Mouse (Mus musculus) heart, postnatal 10 days (tissue): ENCODE results near the gene 1110051M20Rik. TPM values are rescaled to one million over a fixed set of nuclear protein-coding genes. Genes with fewer than 3 reads are reported as not detected.
"Not testable (repeated sequence)": the region's sequence is repeated elsewhere in the genome, so short reads cannot be mapped to it uniquely, and the experiment has no call there.

Experiments used
- DNase-seq, 2 experiments: peaks; one replicate each; pipeline ENCODE4 v3.0.0; 2021
- intact Hi-C: fragments of 180-260 bp; cut with DNase I; formaldehyde crosslinking; loops from one replicate; pipeline ENCODE4 v1.15.1; 2025
- total RNA-seq, 2 experiments: library from RNA; stranded (reverse); gene quantifications; 2 replicates each; pipeline ENCODE4 v1.2.3; 2021

Gene 1110051M20Rik
- 10 to 100 TPM in 1 of 2 experiments, 1 to 10 TPM in 1; 9.5 to 12.9 TPM for total RNA-seq

DNA sequence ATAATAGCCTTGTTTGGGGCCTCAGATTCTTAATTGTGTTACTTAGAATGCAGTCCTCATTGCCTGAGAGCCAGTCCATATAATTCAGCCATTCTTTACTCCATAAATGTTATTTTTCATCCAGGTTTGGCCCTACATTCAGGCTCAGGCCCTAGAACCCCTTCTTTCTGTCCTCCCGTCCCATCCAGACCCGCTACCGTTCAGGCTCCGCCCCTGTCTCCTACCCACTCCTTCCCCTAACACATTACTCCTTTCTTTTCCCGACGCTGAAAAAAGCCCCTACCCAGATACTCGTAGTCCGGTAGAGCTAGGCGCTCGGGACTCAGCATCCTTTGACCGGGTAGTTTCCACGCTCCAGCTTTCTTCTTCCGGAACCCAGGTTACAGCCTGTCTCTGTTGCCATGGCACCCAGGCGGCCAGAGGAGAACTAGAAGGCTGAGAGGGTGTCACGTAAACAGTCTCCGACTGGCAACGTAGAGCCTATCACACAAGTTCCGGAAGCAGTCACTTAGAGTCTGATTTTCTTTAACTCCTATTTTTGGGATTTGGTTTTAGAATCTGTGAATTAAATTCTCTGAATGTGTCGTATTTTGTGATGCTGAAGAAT lies at the start of gene 1110051M20Rik:
TSS of gene 1110051M20Rik (minus strand) at position 419 of the 607 bp plus-strand sequence.
- peak; percentile 90 to 94 for DNase-seq
- intact Hi-C loops, result no loop called here

DNA sequence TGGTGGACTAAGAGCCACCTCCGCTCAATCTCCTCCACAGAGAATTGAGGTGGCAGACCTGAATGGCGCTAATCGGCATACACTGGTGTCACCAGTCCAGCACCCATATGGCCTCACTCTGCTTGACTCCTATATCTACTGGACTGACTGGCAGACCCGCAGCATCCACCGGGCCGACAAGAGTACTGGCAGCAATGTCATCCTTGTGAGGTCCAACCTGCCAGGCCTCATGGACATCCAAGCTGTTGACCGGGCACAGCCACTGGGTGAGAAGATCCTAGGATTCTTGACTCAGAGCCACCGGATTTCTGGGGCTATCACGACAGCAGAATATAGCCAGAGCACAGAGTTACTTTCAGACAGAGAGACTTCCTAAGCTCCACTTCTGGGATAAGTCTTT lies 49.5 kb upstream of the 1110051M20Rik start:
- no peak for DNase-seq
- intact Hi-C loops, result no loop called here

DNA sequence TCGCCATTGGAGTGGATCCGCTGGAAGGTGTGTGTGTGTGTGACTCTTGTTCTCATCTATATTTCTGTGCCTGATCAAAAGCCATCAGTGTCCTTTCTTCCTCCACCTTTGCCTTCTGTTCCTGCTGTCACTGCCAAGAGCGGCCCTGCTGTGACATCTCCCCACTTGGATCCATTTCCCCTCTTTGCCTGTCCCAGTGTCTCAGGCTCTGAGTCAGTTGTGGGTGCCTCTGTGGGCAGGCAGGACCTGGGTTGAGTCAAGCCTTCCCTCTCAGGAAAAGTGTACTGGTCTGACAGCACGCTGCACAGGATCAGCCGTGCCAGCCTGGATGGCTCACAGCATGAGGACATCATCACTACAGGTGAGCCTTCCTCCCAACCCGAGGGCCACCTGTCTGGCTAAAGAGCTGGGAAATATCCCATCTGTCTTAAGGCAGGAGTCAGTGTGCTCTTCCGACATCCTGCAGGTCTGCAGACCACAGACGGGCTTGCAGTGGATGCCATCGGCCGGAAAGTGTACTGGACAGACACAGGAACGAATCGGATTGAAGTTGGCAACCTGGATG lies 47.6 kb upstream of the 1110051M20Rik start:
- intact Hi-C loops, result no loop called here
- no peak for DNase-seq

DNA sequence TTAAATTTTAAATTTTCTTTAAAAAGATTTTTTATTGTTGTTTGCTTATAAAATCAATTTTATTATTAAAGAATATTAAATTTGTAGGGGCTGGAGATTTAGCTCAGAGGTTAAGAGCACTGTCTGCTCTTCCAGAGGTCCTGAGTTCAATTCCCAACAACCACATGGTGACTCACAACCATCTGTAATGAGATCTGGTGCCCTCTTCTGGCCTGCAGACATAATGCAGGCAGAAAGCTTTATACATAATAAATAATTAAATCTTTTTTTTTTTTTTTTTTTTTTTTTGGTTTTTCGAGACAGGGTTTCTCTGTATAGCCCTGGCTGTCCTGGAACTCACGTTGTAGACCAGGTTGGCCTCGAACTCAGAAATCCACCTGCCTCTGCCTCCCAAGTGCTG lies 42.8 kb upstream of the 1110051M20Rik start:
- DNase-seq, result peak in 1 of 2 experiments; percentile 48
- intact Hi-C loops, result not testable (repeated sequence)

DNA sequence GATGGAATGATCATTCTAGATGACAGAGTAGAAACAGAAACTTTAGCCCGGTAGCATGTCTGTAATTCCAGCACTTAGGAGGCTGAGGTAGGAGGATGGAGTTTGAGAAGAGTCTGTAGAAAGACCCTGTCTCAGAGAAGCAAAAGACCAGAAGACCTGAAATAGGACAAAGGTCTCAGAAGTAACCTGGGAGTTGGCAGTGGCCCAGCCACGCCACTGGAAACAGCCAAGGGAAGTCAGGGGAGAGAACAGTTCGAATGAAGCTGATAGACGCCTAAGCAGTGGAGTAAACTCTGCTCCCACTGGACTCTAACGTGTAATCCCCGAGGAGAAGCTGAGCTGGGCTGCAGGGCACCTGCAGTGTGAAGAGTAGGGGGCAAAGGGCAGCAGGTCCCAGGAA lies 40.8 kb upstream of the 1110051M20Rik start:
- no peak for DNase-seq
- intact Hi-C loops, result no loop called here

DNA sequence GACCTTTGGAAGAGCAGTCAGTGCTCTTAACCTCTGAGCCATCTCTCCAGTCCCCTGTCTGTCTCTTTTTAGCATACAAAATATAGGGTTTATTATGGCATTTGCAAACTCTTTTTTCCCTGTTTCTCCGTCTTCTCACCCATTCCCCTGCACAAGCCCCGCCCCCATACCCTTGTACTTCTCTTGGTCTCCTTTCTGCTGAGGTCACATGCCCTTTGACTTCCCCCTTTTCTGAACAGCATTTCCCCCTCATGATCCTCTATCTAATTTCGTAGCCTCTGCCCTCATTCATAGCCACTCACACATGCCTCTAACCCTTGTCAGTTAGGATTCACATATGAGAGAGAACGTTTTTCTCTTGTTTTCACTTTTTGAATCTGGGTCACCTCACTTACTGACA lies 40.2 kb upstream of the 1110051M20Rik start:
- intact Hi-C loops, result no loop called here

DNA sequence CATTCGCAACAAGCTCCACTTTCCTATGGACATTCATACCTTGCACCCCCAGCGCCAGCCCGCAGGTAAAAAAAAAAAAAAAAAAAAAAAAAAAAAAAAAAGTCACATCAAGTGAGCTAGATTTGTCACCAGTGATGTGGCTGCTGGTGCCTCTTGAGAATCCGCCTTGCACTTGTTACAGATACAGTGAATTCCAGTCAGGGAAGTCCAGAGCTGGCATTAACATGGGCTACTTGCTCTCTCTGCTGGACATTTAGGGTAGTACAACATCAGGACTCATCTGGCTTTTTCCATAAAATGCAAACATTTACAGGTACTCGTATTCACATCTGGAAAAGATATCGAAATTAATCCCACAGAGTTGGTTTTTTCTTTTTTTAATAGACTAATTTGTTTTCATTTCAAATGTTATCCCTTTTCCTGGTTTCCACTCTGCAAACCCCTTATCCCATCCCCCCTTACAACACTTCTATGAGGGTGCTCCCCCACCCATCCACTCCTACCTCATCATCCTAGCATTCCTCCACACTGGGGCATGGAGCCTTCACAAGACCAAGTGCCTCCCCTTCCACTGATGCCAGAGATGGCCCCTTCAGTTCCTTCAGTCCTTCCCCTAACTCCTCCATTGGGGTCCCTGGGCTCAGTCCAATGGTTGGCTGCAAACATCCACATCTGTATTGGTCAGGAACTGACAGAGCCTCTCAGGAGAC lies 36.5 kb upstream of the 1110051M20Rik start:
- intact Hi-C loops, result loop anchor here (1.0 to 2.0 kb wide), 2 partner anchors 22 to 195 kb away; no protein-coding TSS in a partner anchor
- DNase-seq, result peak; percentile 80 to 84

More for the DNA sequence above, 40.2 kb upstream of the 1110051M20Rik start:
- DNase-seq, result no peak

DNA sequence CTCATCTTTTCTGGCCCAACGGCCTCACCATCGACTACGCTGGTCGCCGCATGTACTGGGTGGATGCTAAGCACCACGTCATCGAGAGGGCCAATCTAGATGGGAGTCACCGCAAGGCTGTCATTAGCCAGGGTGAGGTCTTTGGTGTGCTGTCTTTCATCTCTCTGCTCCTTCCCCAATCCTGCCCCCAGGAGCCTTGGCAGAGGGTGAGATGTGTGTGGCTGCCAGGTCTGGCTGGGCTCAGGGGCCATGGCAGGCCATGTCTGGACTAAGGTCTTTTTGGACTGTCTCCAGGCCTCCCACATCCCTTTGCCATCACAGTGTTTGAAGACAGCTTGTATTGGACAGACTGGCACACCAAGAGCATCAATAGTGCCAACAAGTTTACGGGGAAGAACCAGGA lies 35.9 kb upstream of the 1110051M20Rik start:
- no peak for DNase-seq
- intact Hi-C loops, result loop anchor here (2.0 kb wide), 1 partner anchor 22 kb away; no protein-coding TSS in a partner anchor

DNA sequence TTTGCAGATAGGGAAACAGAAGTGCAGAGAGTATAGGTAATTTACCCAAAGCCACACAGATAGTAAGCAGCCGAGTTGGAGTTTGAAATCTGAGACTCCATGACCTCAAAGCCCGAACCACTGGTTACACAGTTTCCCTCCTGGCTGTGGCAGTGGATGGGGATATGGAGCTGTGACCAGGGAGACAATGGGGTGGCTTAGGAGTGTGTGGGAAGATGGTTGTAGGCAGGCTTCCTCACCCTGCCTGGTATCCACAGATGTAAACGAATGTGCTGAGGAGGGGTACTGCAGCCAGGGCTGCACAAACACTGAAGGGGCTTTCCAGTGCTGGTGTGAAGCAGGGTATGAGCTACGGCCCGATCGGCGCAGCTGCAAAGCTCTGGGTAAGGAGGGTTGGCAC lies 32.3 kb upstream of the 1110051M20Rik start:
- DNase-seq, result no peak
- intact Hi-C loops, result loop anchor here (5.0 kb wide), 1 partner anchor 365 kb away; no protein-coding TSS in a partner anchor

DNA sequence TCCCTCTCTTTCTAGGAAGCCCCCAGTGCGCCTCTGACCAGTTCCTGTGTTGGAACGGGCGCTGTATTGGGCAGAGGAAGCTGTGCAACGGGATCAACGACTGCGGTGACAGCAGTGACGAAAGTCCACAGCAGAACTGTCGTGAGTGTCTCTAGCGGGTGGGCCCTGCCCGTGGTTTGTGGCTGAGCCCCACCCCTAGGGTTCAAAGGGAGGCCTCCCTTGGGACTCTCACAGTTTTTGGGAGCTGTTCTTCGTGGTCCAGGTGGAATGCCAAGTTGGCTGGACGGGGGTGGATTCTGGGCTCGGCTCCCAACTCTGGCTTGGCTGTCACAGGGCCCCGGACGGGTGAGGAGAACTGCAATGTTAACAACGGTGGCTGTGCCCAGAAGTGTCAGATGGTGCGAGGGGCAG lies 31.8 kb upstream of the 1110051M20Rik start:
- DNase-seq, result peak; percentile 85 to 87
- intact Hi-C loops, result loop anchor here (5.0 kb wide), 1 partner anchor 364 kb away; no protein-coding TSS in a partner anchor

DNA sequence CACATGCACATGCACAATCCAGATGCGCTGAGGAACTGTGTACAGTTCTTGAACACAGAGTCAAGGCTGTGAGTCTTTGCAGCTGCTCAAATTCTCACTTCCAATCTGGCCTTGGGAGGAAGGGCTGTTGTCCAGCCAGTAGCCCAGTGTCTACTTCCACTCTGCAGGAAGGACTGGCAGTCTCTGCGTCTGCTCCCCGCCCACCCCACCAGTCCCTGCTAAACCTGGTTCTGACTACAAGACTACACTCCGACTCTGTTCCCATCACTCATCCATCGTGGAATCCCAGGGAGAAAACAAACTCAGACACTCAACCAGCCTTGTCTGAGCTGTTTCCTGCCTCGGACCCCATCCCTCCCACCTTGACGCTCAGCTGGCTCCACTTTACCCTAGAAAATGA lies 31.3 kb upstream of the 1110051M20Rik start:
- DNase-seq, result peak in 1 of 2 experiments; percentile 35
- intact Hi-C loops, result loop anchor here (5.0 kb wide), 1 partner anchor 363 kb away; no protein-coding TSS in a partner anchor

DNA sequence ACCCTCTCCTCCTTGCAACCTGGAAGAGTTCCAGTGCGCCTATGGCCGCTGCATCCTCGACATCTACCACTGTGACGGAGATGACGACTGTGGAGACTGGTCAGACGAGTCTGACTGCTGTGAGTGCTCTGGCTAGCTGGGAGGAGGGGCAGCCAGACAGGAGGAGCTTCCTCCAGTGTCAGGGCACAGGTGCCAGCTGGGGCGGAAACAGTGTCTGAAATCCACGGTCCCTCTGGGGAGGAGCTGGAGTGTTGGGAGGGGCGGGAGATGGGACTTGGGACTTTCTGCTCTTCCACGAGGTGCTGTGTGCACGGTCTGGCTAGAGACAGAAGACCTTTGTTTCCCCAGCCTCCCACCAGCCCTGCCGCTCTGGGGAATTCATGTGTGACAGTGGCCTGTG lies 29.9 kb upstream of the 1110051M20Rik start:
- intact Hi-C loops, result no loop called here
- DNase-seq, result no peak

DNA sequence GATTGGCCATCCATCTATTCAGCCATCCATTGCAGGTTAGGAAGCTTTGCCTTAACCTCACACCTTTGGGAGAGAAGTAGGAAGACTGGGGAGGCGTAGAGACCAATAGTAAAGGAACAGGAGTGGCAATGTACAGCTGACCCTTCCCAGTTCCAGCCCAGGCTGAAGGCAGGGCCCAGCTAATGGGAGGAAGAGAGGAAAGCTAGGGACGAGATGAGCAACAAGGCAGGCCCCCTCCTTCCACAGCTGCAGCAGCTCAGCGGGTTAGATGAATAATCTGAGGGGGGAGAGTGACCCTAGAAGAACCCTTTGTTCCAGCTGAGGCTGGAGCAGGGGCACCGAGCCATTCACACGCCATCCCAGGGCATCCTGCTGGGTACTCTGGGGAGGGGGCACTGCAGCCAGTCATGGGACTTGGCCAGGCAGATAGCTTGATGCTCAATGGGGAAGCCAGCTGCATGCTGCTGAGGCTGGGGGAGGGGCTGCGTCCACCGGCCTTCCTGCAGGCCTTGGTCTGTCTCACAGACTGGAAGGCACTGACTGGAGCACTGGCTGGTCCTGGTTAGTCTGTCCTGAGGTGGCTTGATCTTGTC lies 25.6 kb upstream of the 1110051M20Rik start:
- DNase-seq, result no peak
- intact Hi-C loops, result no loop called here

DNA sequence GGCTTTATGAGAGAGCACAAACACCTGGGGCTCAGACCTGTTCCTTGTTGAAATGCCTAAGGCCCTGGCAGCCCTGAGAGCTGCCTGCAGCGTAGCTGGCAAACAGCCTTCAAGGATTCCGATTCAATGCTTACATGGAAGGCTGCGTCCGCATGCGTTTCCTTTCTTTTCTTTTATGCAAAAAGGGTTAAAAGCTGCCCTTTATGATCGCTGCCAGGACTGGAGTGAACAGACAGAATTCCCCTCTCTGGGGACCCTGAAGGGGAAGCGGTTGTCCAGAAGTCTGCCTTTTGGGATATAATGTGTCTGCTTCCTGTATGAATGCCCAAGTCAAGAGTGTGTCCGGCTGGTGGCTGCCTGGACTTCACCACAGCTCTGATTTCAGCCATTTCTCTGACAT lies 23.1 kb upstream of the 1110051M20Rik start:
- DNase-seq, result peak in 1 of 2 experiments; percentile 39
- intact Hi-C loops, result no loop called here

DNA sequence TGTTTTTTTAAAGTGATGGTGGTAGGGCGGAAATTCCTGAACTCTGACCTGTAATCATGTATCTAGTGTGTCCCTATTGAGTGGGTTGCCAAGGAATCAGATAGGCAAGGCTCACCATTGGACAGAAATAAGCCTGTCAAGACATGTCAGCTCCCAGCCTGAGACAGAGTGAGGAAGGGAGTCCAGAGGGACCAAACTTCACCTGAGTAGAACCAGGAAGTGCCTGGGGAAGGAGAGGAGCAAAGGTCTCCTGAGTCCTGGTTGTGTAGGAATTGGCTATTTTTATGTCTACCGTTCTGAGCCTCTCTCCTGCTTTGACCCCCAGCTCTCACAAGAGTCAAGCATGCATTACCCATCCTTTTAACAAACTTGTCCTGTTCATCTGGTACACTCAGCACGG lies 21.4 kb upstream of the 1110051M20Rik start:
- intact Hi-C loops, result no loop called here
- DNase-seq, result no peak

DNA sequence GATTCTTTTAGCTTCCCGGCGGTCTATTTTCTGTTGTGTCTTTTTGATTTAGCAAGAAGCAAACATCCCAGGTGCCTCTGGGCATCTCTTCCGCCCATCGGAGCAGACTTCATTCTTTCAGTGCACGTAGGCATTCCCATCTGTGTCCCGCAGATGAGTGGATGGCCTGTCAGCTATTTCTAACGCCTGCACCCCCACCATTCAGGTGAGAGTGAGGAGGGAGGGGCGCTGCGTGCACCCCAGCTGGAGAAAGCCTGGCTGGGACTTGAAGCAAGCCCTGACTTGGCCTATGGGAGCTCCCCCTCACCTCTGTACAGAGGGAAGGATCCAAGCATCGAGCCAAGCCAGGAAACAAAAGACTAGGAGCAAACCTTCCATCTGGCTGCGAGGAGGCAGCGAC lies 18.2 kb upstream of the 1110051M20Rik start:
- intact Hi-C loops, result no loop called here

DNA sequence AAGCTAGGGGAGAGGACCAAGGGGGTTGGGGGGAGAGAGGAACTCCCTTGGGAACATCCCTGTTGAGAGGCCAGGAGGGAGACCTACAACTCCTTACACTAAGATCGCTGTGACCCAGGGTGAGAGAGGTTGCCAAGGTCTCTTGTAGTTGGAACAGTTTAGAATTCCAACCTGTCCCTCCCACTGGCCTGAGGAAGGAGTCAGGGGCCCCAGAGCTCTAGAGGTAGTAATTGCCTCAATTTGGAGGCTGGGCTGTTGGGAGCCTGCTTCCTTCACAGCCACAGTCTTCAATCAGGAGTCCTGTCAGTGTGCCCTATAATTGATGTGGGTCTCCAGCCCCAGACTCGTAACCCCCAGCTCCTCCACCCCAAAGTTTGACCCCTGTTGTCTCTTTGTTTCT lies 17.7 kb upstream of the 1110051M20Rik start:
- intact Hi-C loops, result no loop called here
- DNase-seq, result no peak

More for the DNA sequence above, 18.2 kb upstream of the 1110051M20Rik start:
- DNase-seq, result no peak

DNA sequence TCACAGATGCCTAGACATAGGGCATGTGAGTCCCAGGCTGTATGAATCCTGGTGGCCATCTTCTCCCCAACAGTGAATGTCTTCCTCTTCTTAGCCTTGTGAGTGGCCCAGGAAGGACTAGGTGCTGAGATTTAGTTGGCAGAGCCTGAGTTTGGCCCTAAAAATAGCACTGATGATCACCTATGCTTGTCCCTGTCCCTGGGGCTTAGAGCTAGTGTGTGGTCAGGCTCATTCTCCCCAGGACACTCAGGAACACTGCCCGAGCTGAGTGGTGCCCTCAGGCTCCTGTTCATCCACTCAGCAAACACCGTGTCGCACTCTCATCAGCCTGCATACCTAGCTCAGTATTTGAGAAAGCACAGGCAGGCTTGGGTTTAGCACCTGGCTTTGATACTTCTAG lies 16.8 kb upstream of the 1110051M20Rik start:
- intact Hi-C loops, result no loop called here
- peak; percentile 48 to 62 for DNase-seq

DNA sequence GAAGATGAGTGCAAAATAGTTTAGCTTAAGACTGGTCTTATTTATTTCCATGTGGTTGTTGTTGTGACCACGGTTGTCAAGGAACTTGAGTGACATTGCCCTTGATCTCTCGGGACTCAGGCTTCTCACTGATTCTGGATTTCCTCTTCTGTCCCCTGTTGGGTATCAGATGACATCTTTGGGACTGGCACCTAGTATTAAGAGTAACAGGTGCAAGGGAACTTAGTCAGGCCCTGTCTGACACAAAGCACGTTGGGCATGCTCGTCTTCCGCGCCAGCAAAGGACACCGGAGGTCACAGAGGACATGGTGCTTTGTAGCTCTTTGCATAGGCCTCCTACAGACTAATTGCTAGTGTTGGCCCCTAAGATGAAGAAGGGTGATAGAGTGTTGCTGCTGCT lies 16.3 kb upstream of the 1110051M20Rik start:
- DNase-seq, result peak in 1 of 2 experiments; percentile 39
- intact Hi-C loops, result no loop called here

DNA sequence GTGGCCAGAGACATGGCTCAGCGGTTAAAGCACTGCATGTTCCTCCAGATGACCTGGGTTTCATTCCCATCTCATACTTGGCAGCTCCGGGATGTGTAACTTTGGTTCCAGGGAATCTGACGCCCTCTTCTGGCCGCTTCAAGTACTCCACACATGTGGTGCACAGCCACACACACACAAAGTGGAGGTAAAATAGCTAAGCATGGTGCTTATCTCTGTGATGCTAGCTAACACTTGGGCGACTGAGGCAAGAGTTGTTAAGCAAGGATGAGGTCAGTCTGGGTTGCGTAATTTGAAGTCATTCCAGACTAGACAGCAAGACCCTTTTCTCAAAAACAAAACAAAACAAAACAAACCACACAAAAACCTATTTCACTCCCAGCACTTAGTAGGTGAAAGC lies 15.6 kb upstream of the 1110051M20Rik start:
- no peak for DNase-seq
- intact Hi-C loops, result no loop called here
